Mouse (Mus musculus): ENCODE measurements at regions not wholly inside any gene's neighbourhood (a gene's known extent, or its start where the extent isn't known, plus 50 kb on each side); places are given as distances from the start of the nearest gene placed in this dataset.

- Histone ChIP-seq H3K27me3 (ENCODE audit: low read depth, poor library complexity, severe bottlenecking) (no peaks in the 10 kb centered on the region), H3K9me3 (replicated peaks) (no peaks in the 10 kb centered on the region), H3K27ac (replicated peaks) (no peak overlapping the region), H3K4me3 (no peak overlapping the region), H3K4me1 (0 out of 2 replicates have a peak, but pooled peaks cover 2% of the 10 kb centered on the region), H3K36me3 (no peaks in the 10 kb centered on the region)
- DNase-seq (ENCODE audit: low spot score) = no peak
- 88% methylated on average over 4 of the region's 4 CpGs for WGBS
Measured at GRCm38 (mm10) chr5:12127484-12128265, 209.8 kb downstream of the 4933402N22Rik start.

- H3K9me3 ChIP-seq (replicated peaks) = no peaks in the 10 kb centered on the region
- H3K27me3 ChIP-seq (ENCODE audit: low read depth, poor library complexity, severe bottlenecking) = no peaks in the 10 kb centered on the region
- no peaks in the 10 kb centered on the region for H3K36me3 ChIP-seq
- peaks cover 6% of the 10 kb centered on the region; the same call in 1 of the 2 replicates for H3K4me1 ChIP-seq
- no peak overlapping the region for H3K27ac ChIP-seq (replicated peaks)
- H3K4me3 ChIP-seq = no peak overlapping the region
- DNase-seq (ENCODE audit: low spot score) = no peak
Measured at GRCm38 (mm10) chr5:12138961-12139360, 221.1 kb downstream of the 4933402N22Rik start.

- Histone ChIP-seq H3K4me3 (no peak overlapping the region), H3K36me3 (no peaks in the 10 kb centered on the region), H3K27ac (replicated peaks) (no peak overlapping the region), H3K9me3 (replicated peaks) (no peaks in the 10 kb centered on the region), H3K4me1 (no peaks in the 10 kb centered on the region), H3K27me3 (ENCODE audit: low read depth, poor library complexity, severe bottlenecking) (no peaks in the 10 kb centered on the region)
- WGBS = 79% methylated on average over 4 of the region's 4 CpGs
- no peak for DNase-seq (ENCODE audit: low spot score)
Measured at GRCm38 (mm10) chr5:12153295-12153694, 229.9 kb upstream of the Sema3d start.

- no peaks in the 10 kb centered on the region for H3K9me3 ChIP-seq (replicated peaks)
- no peak for DNase-seq (ENCODE audit: low spot score)
- no peaks in the 10 kb centered on the region for H3K4me1 ChIP-seq
- H3K4me3 ChIP-seq = no peak overlapping the region
- H3K36me3 ChIP-seq = no peaks in the 10 kb centered on the region
- 61% methylated on average over 3 of the region's 3 CpGs for WGBS
- no peaks in the 10 kb centered on the region for H3K27me3 ChIP-seq (ENCODE audit: low read depth, poor library complexity, severe bottlenecking)
- no peak overlapping the region for H3K27ac ChIP-seq (replicated peaks)
Measured at GRCm38 (mm10) chr5:12154551-12155091, 228.6 kb upstream of the Sema3d start.

DNA sequence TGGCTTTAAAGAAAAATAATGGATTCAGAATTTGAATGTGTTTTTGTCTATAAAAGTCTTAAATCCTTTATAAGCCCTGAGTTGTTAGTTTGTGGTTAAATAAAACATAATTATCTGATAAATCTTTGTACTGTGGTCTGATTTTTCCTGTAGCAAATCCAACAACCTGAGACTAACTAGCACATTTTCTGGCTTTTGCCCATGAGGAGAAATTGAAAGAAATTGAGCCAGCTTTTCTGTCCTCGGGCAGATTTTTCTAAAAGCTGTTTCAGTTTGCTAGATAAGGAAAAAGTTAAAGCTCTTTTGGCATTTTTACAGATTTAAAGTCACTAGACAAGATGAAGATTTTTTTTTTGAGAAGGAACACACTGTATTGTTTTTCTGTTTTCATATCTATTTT lies 191.5 kb upstream of the Sema3d start:
- 87% methylated on average over 1 of the region's 1 CpGs for WGBS
- no peaks in the 10 kb centered on the region for H3K4me1 ChIP-seq

DNA sequence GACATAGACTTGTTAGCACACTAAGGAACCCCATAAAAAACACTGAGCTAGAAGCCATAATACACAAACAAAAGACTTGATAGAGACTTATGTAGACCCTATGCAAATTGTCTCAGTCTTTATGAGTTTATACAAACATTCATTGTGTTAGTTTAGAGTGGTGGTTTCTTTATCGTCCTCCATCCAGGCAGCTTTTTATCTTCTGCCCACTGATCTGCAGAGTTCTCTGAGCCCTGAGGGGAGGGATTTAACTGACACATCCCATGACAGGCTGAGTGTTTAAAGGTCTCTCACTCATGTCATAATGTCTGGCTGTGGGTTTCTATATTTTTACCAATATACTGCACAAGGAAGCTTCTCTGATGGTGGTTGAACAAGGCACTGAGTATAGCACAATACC lies 175.7 kb upstream of the Sema3d start:
- H3K36me3 ChIP-seq = no peaks in the 10 kb centered on the region
- H3K27me3 ChIP-seq (ENCODE audit: low read depth, poor library complexity, severe bottlenecking) = no peaks in the 10 kb centered on the region
- H3K9me3 ChIP-seq (replicated peaks) = no peaks in the 10 kb centered on the region
- WGBS = 44% methylated on average over 1 of the region's 1 CpGs
- no peak for DNase-seq (ENCODE audit: low spot score)
- H3K4me3 ChIP-seq = no peak overlapping the region
- no peak overlapping the region for H3K27ac ChIP-seq (replicated peaks)
- no peaks in the 10 kb centered on the region for H3K4me1 ChIP-seq

More for the DNA sequence above, 191.5 kb upstream of the Sema3d start:
- H3K27ac ChIP-seq (replicated peaks) = no peak overlapping the region
- no peak for DNase-seq (ENCODE audit: low spot score)
- H3K36me3 ChIP-seq = no peaks in the 10 kb centered on the region
- no peaks in the 10 kb centered on the region for H3K9me3 ChIP-seq (replicated peaks)
- H3K27me3 ChIP-seq (ENCODE audit: low read depth, poor library complexity, severe bottlenecking) = no peaks in the 10 kb centered on the region
- H3K4me3 ChIP-seq = no peak overlapping the region

- WGBS = 64% methylated on average over 1 of the region's 1 CpGs
Measured at GRCm38 (mm10) chr5:12209631-12210030, 173.6 kb upstream of the Sema3d start.

DNA sequence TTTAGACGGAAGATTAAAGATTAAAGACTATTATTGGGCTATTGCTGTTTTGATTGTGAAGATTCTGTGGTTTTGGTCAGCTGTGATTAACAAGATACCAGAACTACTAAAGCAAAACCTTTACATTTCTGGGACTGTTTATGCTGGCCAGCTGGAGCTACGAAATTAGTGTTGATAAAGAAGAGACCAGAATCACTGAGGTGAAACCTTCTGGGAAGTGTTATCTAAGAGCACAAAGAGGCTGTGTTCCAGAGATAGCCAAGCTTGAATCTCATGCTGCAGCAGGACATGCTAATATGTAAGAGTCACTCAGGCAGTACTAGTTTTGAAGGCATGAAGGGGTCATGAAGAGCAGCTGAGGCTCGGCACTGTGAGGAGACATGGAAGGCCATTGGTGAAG lies 169.7 kb upstream of the Sema3d start:
- 85% methylated on average over 3 of the region's 3 CpGs for WGBS
- no peaks in the 10 kb centered on the region for H3K27me3 ChIP-seq (ENCODE audit: low read depth, poor library complexity, severe bottlenecking)
- H3K27ac ChIP-seq (replicated peaks) = no peak overlapping the region
- H3K36me3 ChIP-seq = no peaks in the 10 kb centered on the region
- no peak for DNase-seq (ENCODE audit: low spot score)
- no peaks in the 10 kb centered on the region for H3K9me3 ChIP-seq (replicated peaks)
- H3K4me3 ChIP-seq = no peak overlapping the region
- H3K4me1 ChIP-seq = no peaks in the 10 kb centered on the region

More at GRCm38 (mm10) chr5:12209631-12210030, 173.6 kb upstream of the Sema3d start:
- Histone ChIP-seq H3K27ac (replicated peaks) (no peak overlapping the region), H3K36me3 (no peaks in the 10 kb centered on the region), H3K4me1 (no peaks in the 10 kb centered on the region), H3K4me3 (no peak overlapping the region), H3K9me3 (replicated peaks) (no peaks in the 10 kb centered on the region), H3K27me3 (ENCODE audit: low read depth, poor library complexity, severe bottlenecking) (no peaks in the 10 kb centered on the region)
- no peak for DNase-seq (ENCODE audit: low spot score)

DNA sequence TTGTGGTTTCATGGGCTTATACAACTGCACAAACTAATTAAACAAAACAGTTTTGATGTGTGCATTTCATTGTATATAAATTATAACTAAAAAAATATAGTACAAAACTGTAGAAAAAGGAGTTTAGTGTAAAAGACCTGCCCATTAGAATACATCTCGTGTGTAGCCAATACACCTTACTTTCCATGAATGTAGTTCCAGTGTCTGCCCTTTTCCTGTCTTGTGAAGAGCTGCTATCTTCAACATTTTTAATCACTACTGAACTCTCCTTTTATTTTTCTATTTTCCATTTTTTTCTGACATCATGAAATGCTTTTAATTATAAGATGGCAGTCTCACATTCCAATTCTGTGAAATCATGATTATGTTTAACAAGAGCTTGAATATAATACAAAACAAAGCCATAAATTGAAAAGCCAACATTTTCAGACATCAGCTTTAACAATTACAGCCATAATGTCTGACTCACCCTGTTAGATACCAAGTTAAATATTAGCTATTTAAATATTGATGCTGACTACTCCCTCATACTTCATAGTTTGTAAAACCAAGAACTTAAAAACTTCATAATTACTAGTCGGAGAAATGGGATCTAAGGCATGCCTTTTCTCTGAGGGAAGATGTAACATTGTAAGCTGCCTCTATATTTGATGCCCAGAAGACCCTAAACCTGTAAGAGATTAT lies 163.6 kb upstream of the Sema3d start:
- no peaks in the 10 kb centered on the region for H3K4me1 ChIP-seq
- 84% methylated on average over 2 of the region's 2 CpGs for WGBS
- no peaks in the 10 kb centered on the region for H3K36me3 ChIP-seq
- no peaks in the 10 kb centered on the region for H3K27me3 ChIP-seq (ENCODE audit: low read depth, poor library complexity, severe bottlenecking)
- no peaks in the 10 kb centered on the region for H3K9me3 ChIP-seq (replicated peaks)
- H3K4me3 ChIP-seq = no peak overlapping the region
- DNase-seq (ENCODE audit: low spot score) = no peak
- H3K27ac ChIP-seq (replicated peaks) = no peak overlapping the region

GRCm38 (mm10) chr5:12222622-12223021 lies 160.6 kb upstream of the Sema3d start:
- no peaks in the 10 kb centered on the region for H3K4me1 ChIP-seq
- 87% methylated on average over 1 of the region's 1 CpGs for WGBS
- no peak for DNase-seq (ENCODE audit: low spot score)
- H3K9me3 ChIP-seq (replicated peaks) = no peaks in the 10 kb centered on the region
- H3K27me3 ChIP-seq (ENCODE audit: low read depth, poor library complexity, severe bottlenecking) = no peaks in the 10 kb centered on the region
- H3K27ac ChIP-seq (replicated peaks) = no peak overlapping the region
- H3K36me3 ChIP-seq = no peaks in the 10 kb centered on the region
- no peak overlapping the region for H3K4me3 ChIP-seq

GRCm38 (mm10) chr5:12233377-12234096 lies 149.6 kb upstream of the Sema3d start:
- WGBS = 70% methylated on average over 5 of the region's 5 CpGs
- no peaks in the 10 kb centered on the region for H3K27me3 ChIP-seq (ENCODE audit: low read depth, poor library complexity, severe bottlenecking)
- DNase-seq (ENCODE audit: low spot score) = no peak

DNA sequence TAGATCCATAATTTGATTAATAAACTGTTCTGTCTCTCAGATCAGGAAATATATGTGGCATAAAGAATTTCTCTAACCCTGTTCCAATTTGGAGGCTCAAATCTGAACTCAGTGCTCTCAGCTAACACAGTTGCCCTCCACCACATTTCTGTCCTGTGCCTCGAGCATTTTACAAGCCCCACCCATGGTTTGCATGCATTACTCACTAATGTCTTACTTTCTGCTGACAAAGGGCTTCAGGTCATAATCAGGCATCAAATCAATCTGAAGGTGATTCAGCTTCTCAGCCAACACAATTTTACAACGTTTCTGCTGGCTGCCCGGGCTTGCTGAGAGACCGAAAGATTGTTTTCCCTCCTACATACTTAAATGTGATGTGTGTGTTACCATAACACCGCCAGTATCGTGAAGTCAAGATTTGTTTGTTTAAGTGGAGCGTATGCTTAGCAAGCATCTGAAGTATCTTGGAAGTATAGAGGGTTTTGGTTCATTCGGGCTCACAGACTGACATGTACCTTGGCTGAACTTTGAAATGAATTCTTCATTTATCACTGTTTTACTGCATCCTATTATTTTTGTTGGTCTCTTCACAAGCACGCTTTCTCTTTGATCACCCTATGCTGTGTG lies 139.9 kb upstream of the Sema3d start:
- no peak overlapping the region for H3K4me3 ChIP-seq
- no peaks in the 10 kb centered on the region for H3K9me3 ChIP-seq (replicated peaks)
- DNase-seq (ENCODE audit: low spot score) = no peak
- no peaks in the 10 kb centered on the region for H3K4me1 ChIP-seq
- no peak overlapping the region for H3K27ac ChIP-seq (replicated peaks)
- no peaks in the 10 kb centered on the region for H3K27me3 ChIP-seq (ENCODE audit: low read depth, poor library complexity, severe bottlenecking)
- no peaks in the 10 kb centered on the region for H3K36me3 ChIP-seq
- WGBS = 84% methylated on average over 9 of the region's 9 CpGs

More at GRCm38 (mm10) chr5:12233377-12234096, 149.6 kb upstream of the Sema3d start:
- Histone ChIP-seq H3K27ac (replicated peaks) (no peak overlapping the region), H3K4me3 (no peak overlapping the region), H3K36me3 (no peaks in the 10 kb centered on the region), H3K9me3 (replicated peaks) (no peaks in the 10 kb centered on the region), H3K4me1 (no peaks in the 10 kb centered on the region)
